Mouse (Mus musculus) brain, embryonic 18.5 days (tissue): ENCODE results near the gene Pianp.
"Not testable (repeated sequence)": the region's sequence is repeated elsewhere in the genome, so short reads cannot be mapped to it uniquely, and the experiment has no call there.

ENCODE experiments used
- DNase-seq: peaks from one replicate; pipeline ENCODE4 v3.0.0-alpha.2; 2012; ENCODE audit warnings: low read depth, low spot score

Gene Pianp

DNA sequence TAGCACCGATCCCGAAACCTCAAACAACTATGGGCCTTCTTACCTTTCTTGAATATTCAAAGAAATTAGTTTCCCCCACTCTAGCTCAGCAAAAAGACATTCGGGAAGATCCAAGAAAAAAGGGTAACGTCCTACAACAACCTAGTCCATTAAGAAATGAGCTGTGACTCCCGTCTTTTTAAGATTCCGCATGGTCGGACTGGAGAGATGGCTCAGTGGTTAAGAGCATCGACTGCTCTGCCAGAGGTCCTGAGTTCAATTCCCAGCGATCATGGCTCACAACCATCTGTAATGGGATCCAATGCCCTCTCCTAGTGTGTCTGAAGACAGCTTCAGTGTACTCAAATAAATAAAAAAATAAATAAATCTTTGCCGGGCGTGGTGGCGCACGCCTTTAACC, 11.6 kb downstream of the Pianp start:
- no peak for DNase-seq

DNA sequence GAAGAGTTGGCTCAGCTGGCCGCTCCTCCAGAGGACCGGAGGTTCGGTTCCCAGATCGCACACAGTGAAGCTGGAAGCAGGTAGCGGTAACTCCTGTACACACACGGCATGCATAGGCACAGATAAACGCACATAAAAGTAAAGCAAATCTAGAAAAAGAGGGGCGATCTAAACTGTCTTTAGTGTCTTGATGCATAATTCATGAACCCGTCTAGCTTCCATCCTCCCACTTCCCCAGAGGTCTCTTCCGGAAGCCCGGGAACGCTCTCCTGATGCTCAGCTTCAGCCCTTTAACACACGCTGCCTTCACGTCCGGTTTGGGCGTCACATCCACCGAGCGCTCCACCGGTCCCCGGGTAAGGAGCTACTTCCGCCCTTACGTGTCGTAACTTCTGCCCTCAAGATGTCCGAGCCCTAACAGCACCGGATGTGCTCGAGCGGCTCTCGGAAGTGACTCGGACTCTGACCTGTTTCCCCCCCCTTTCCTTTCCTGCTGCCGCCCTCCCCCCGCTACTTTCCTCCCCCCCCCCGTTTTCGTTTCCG, 12.2 kb downstream of the Pianp start:
- DNase-seq: peak; percentile 99

DNA sequence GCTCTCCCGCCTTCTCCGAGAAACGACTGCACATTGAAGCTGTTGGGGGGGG, 12.5 kb downstream of the Pianp start, which contains the start of gene Zfp384:
Zfp384 (plus strand) TSS at position 17 of the 52 bp plus-strand sequence.
- no peak for DNase-seq

DNA sequence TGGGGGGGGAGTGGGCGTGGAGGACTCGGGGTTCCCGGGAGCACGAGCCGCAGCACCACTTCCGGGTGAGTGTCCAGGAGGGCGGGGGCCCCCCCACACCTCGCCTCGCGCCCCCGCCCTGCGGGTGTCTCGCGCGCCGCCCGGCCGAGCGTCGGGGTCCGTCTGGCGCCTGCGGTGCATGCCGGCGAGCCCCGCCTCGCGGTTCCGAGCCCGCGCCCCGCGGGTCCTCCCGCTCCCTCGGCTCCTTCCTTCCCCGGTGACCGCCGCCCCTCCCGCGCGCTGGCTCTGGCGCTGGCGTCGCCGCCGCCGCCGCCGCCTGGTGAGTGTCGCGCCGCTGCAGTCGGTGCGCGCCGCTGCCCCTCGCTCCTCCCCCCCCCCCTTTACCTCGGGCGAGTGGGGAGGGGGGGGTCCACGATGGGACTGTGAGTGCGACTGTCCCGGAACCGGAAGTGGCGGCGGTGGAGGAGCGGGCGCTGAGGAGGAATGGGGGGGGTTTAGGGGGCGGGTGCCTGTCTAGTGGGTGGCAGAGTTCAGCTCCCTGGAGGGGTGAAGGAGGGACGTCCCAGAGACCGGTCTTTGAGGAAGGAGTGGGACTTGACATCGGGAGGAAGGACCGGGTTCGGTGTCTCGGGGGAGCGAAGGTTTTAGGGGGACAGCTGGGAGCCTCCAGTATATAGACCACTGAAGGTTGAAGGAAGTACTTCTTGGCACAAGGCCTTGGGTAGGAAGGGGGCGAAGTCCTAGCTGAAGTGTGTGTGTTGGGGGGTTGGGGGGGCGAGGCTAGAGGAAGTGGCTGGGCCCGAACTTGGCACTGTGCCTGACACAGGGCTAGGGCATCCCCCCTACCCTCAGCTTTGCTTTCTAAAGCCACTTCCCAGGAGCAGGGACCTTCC, 12.9 kb downstream of the Pianp start:
- DNase-seq: no peak

DNA sequence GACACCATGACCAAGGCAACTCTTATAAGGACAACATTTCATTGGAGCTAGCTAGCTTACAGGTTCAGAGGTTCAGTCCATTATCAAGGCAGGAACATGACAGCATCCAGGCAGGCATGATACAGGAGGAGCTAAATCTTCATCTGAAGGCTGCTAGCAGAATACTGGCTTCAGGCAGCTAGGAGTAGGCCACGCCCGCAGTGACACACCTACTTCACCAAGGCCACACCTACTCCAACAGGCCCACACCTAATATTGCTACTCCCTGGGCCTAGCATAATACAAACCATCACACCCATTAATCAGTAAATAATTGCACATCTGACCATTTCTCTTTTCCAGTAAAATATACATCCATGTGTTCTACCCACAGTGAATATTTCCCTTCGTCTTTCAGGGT, 21.2 kb downstream of the Pianp start:
- DNase-seq: no peak

DNA sequence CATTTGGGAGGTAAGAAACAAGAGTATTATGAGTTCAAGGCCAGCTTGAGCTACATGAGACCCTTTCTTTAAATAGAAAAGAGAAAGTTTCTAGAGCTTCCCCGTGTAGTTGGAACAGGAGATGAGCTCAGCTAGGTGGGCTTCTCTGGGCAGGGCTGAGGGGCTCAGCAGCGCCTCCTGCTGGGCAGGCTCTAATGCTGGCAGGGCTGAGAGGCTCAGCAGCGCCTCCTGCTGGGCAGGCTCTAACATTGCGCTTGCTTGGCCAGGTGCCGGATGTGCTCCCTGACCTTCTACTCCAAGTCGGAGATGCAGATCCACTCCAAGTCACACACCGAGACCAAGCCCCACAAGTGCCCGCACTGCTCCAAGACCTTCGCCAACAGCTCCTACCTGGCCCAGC, 34.0 kb downstream of the Pianp start:
- not testable (repeated sequence) for DNase-seq

DNA sequence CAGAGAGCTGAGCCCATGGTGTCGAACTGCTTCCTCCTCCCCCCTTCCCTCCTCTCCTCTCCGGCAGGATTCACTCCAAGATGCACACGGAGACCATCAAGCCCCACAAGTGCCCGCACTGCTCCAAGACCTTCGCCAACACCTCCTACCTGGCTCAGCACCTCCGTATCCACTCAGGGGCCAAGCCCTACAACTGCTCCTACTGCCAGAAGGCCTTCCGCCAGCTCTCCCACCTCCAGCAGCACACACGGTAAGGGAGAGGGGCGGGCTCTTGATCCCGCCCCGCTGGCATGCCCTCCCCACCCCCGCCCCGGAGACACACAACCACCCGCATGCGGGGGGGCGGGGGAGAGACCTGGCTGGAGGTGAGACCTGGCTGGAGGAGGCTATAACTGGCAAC, 35.1 kb downstream of the Pianp start:
- DNase-seq: no peak

DNA sequence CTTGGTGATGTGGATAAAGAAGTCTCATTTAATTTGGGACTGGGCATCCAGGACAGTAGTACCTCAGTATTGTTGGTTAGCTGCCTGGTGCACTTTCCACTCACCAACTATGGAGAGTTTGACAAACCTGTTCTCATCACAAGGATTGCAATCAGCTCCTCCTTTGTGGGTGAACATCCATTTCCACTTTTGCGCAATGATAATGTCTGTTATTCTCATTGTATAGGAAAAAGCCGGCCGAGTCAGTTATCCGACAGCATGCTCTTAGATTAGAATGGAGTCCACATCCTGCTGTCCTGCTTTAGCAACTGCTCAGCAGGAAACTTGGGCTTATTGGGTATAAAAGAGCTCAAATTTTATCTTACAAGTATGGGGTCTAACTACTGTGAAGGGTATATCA, 42.2 kb downstream of the Pianp start:
- DNase-seq: no peak

DNA sequence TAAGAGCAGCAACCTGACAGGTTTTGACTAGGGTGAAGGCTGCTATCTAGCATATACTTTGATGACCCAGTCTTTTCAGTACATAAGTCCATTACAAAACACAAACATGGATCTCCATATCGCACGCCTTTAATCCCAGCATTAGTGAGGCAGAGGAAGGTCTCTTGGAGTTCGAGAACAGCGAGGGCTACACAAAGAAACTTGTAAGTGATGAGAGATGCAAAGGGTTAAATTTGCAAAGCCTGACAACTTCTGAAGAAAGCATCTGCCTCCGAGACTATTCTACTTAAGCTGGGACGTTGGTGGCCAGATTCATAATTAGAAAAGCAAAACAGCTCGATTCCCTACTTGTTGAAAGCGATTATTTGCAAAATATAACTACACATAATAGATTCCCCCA, 42.6 kb downstream of the Pianp start:
- DNase-seq: no peak

DNA sequence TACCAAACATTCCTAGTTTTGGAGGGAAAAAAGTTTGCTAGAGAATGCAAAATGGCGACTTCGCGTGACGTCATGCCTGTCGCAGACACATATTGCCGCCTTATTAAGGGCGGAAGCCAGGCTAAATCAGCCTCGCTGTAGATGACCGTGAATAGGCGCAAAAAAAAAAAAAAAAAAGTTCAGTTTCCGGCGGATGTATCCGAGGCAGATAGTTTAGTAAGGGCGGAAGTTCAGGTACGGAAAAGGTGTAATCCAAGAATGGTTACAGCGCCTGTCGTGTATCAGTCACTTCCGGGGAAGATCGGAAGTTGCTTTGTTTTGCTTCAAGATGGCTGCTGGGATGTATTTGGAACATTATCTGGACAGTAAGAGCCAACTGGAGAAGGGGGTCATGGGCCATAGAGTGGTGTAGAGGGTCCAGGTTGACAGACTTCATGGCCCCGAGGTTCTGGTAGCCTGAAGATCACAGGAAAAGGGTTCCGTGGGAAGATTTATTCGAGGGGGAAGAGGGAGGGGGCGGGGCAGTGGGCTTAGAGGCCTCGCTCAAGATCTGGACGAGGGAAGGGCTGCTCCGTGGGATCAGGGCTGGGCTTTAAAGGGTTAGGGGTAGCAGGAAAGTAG, 43.1 kb downstream of the Pianp start, which contains the start of gene Ing4:
Ing4 (plus strand) TSS at position 228 of the 621 bp plus-strand sequence.
- DNase-seq: peak; percentile 98

DNA sequence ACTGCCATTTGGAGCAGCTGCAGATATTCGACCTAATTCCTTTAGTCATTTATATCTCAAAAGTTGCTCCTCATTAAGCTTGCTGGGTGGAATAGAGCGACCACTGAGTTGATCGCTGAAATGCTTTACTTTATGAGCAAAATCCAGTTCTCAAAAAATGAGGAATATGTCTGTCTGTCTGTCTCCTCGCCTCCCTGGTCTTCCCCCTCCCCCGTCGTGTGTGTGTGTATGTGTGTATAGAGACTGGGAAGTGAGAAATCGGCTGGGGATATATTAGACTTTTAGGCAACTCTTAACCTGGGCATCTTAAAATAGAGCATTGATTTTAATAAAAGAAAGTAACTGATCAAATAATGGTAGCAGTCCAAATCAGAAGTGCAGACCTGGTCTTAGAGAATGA, 43.7 kb downstream of the Pianp start:
- DNase-seq: no peak

DNA sequence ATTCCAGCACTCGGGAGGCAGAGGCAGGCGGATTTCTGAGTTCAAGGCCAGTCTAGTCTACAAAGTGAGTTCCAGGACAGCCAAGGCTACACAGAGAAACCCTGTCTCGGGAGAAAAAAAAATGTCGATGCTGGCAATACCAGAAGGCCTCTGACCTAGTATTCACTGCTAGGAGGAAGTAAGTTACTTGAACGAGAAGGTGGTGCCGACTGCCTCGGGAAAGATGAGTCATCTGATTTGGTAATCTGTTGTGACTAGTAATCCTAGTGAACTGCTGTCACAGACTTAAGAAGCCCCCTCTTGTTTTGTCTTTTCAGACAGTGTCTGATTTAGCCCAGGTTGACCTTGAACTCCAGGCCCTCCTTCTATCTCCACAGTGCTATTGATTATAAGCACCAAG, 44.6 kb downstream of the Pianp start:
- no peak for DNase-seq

DNA sequence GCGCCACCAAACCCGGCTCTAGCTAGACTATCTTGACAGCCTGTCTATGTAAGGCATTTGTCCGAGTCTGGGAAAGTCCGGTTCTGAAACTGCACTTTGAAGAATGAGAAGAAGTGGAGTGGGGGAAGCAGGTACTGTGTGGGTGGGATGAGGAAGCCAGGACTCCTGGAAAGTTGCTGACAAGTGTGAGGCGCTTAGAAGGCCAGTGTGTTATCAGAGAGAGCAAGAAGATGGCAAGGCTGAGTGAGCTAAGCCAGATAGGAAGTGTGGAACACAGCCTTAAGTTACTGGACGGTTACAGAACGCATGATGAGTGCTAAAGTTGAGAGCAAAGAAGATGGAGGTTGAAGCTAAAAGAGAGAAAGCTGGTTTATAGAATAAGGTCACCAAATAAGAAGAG, 45.6 kb downstream of the Pianp start:
- DNase-seq: no peak

DNA sequence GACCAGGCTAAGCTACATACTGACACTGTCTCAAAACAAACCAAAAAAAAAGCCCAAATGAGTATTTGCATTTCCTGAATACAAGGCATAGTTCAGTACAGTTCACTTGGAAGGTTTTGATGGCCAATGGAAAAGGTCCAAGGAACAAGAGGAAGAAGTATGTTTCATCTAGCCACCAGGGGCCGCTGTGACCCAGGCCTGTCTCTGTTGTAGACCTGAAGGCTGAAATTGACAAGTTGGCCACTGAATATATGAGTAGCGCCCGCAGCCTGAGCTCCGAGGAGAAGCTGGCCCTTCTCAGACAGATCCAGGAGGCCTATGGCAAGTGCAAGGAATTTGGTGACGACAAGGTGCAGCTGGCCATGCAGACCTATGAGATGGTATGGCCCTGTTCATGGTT, 50.2 kb downstream of the Pianp start:
- peak; percentile 62 for DNase-seq

DNA sequence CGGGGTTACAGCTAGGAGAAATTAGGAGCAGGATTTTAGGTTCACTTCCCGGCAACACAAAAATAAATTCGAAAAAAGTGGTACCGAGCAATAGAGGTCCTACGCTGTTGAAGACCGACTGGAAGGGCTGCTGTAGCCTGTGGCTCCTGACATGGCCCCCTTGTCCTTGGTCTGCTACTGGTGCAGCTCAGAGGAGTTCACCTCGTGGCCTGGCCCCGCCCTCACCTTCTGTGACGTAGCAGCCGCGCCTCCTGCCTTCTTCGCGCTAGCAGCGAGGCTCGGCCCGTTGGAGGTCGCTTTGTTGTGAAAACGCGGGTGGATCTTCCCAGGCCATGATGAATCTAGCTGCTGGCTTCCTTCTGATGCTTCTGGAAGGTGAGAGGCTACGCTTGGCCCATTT, 53.2 kb downstream of the Pianp start, which contains the start of gene Acrbp:
Acrbp (plus strand) TSS at position 12 of the 400 bp plus-strand sequence.
- no peak for DNase-seq

DNA sequence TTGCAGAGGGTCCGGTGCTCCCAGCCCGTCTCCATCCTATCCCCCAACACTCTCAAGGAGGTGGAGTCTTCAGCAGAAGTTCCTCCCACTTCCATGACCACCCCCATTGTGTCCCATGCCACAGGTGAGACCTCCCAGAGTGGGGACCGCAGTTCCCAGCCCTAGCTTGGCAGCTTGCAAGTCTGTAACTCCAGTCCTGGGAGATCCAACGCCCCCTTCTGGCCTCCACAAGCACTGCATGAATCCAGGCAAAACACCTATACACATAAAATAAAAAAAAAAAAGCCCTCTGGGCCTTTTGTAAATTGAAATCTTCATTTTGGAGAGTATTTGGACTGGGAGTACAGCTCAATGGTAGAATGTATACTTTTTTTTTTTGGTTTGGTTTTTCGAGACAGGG, 54.7 kb downstream of the Pianp start:
- no peak for DNase-seq
